Mouse (Mus musculus): ENCODE results near the gene Asb10. TPM values are rescaled to one million over a fixed set of nuclear protein-coding genes. Genes with fewer than 3 reads are reported as not detected.

Asb10 gene
- 0.14 and 0.26 TPM in 2 replicates for polyA plus RNA-seq (2015; fragmentation: Nextera tagmentation; extraction: Ambion mirVana)

- no peak within 1 kb of the TSS for H3K4me3 ChIP-seq
- H3K4me1 ChIP-seq (replicated peaks) = peaks cover 8% of the 10 kb centered on the region; the same call in 1 of the 2 replicates
- H3K27me3 ChIP-seq = no peaks in the 10 kb centered on the region
- H3K9me3 ChIP-seq = no peaks in the 10 kb centered on the region
- no peaks in the 10 kb centered on the region for H3K36me3 ChIP-seq
- no peak for ATAC-seq (ENCODE audit: low FRiP score, low read depth)
- 46% methylated on average over 14 of the region's 14 CpGs for WGBS
- no peak within 1 kb of the TSS for H3K27ac ChIP-seq (replicated peaks)
- H3K4me2 ChIP-seq = no peak within 1 kb of the TSS; the same call in 1 of the 2 replicates
- no peak within 1 kb of the TSS for H3K9ac ChIP-seq
These were observed at the start of gene Asb10 for GRCm38 (mm10) chr5:24540387-24541143. TSS of gene Asb10 (minus strand) at chr5:24540978.

- ATAC-seq (ENCODE audit: low FRiP score, low read depth) = no peak
- Histone ChIP-seq H3K27me3 (no peaks in the 10 kb centered on the region), H3K36me3 (peaks cover 30% of the 10 kb centered on the region), H3K4me1 (replicated peaks) (peaks cover 35% of the 10 kb centered on the region), H3K9ac (no peak overlapping the region), H3K27ac (replicated peaks) (no peak overlapping the region), H3K4me3 (no peak overlapping the region), H3K4me2 (no peak overlapping the region), H3K9me3 (no peaks in the 10 kb centered on the region)
- 90% methylated on average over 20 of the region's 20 CpGs for WGBS
These were observed 49.0 kb upstream of the Asb10 start for GRCm38 (mm10) chr5:24589511-24590500.

- Histone ChIP-seq H3K27ac (replicated peaks) (peak overlapping the region; percentile 79), H3K9ac (peak overlapping the region; percentile 68), H3K4me1 (replicated peaks) (peaks cover 35% of the 10 kb centered on the region), H3K27me3 (no peaks in the 10 kb centered on the region), H3K4me2 (peak overlapping the region; percentile 82), H3K4me3 (peak overlapping the region; percentile 61), H3K36me3 (peaks cover 4% of the 10 kb centered on the region; the same call in 1 of the 2 replicates), H3K9me3 (no peaks in the 10 kb centered on the region)
- WGBS = 27% methylated on average over 4 of the region's 4 CpGs
- ATAC-seq (ENCODE audit: low FRiP score, low read depth) = 0 out of 2 replicates have a peak, but pooled peaks have one; percentile 13
These were observed 46.4 kb upstream of the Asb10 start for GRCm38 (mm10) chr5:24587200-24587577.

GRCm38 (mm10) chr5:24586547-24587199, 45.9 kb upstream of the Asb10 start, which contains the start of gene Chpf2:
TSS of gene Chpf2 (plus strand) at chr5:24586741.
- WGBS = under 1% methylated on average over 43 of the region's 43 CpGs
- Histone ChIP-seq H3K4me2 (peak within 1 kb of the TSS; percentile 82), H3K9ac (peak within 1 kb of the TSS; percentile 68), H3K27ac (replicated peaks) (peak within 1 kb of the TSS; percentile 79), H3K4me3 (peak within 1 kb of the TSS; percentile 61), H3K9me3 (no peaks in the 10 kb centered on the region), H3K27me3 (no peaks in the 10 kb centered on the region), H3K36me3 (0 out of 2 replicates have a peak, but pooled peaks cover 3% of the 10 kb centered on the region), H3K4me1 (replicated peaks) (peaks cover 32% of the 10 kb centered on the region)
- ATAC-seq (ENCODE audit: low FRiP score, low read depth) = peak; percentile 89

GRCm38 (mm10) chr5:24586106-24586505, 45.3 kb upstream of the Asb10 start:
- Histone ChIP-seq H3K27me3 (no peaks in the 10 kb centered on the region), H3K9me3 (no peaks in the 10 kb centered on the region), H3K4me2 (peak overlapping the region; percentile 82), H3K4me3 (peak overlapping the region; percentile 61), H3K4me1 (replicated peaks) (peaks cover 26% of the 10 kb centered on the region), H3K9ac (peak overlapping the region; percentile 52), H3K36me3 (no peaks in the 10 kb centered on the region), H3K27ac (replicated peaks) (peak overlapping the region; percentile 79)
- 11% methylated on average over 8 of the region's 8 CpGs for WGBS
- peak; percentile 50 for ATAC-seq (ENCODE audit: low FRiP score, low read depth)

GRCm38 (mm10) chr5:24578109-24578963, 37.6 kb upstream of the Asb10 start:
- no peaks in the 10 kb centered on the region for H3K27me3 ChIP-seq
- H3K9ac ChIP-seq = no peak overlapping the region
- no peaks in the 10 kb centered on the region for H3K9me3 ChIP-seq
- ATAC-seq (ENCODE audit: low FRiP score, low read depth) = no peak; the same call in 1 of the 2 replicates
- H3K36me3 ChIP-seq = peaks cover 12% of the 10 kb centered on the region
- 69% methylated on average over 6 of the region's 6 CpGs for WGBS
- peaks cover 18% of the 10 kb centered on the region for H3K4me1 ChIP-seq (replicated peaks)
- H3K4me2 ChIP-seq = peak overlapping the region; percentile 86
- peak overlapping the region; percentile 90 for H3K4me3 ChIP-seq
- H3K27ac ChIP-seq (replicated peaks) = peak overlapping the region; percentile 73; the same call in 1 of the 2 replicates

GRCm38 (mm10) chr5:24577183-24577929, 36.6 kb upstream of the Asb10 start, which contains the start of gene Abcf2:
TSS of gene Abcf2 (minus strand) at chr5:24577467.
- H3K27ac ChIP-seq (replicated peaks) = peak within 1 kb of the TSS; percentile 81
- H3K9me3 ChIP-seq = no peaks in the 10 kb centered on the region
- peak; percentile 96 for ATAC-seq (ENCODE audit: low FRiP score, low read depth)
- H3K9ac ChIP-seq = peak within 1 kb of the TSS; percentile 65
- H3K4me3 ChIP-seq = peak within 1 kb of the TSS; percentile 90
- WGBS = under 1% methylated on average over 48 of the region's 48 CpGs
- H3K27me3 ChIP-seq = no peaks in the 10 kb centered on the region
- H3K36me3 ChIP-seq = peaks cover 21% of the 10 kb centered on the region
- peaks cover 18% of the 10 kb centered on the region for H3K4me1 ChIP-seq (replicated peaks)
- H3K4me2 ChIP-seq = peak within 1 kb of the TSS; percentile 86

- no peak; the same call in 1 of the 2 replicates for ATAC-seq (ENCODE audit: low FRiP score, low read depth)
- peak overlapping the region; percentile 90 for H3K4me3 ChIP-seq
- under 1% methylated on average over 32 of the region's 32 CpGs for WGBS
- peaks cover 26% of the 10 kb centered on the region for H3K36me3 ChIP-seq
- H3K4me1 ChIP-seq (replicated peaks) = peaks cover 18% of the 10 kb centered on the region
- H3K9ac ChIP-seq = peak overlapping the region; percentile 65
- no peaks in the 10 kb centered on the region for H3K27me3 ChIP-seq
- H3K4me2 ChIP-seq = peak overlapping the region; percentile 86
- H3K9me3 ChIP-seq = no peaks in the 10 kb centered on the region
- peak overlapping the region; percentile 81 for H3K27ac ChIP-seq (replicated peaks)
These were observed 36.0 kb upstream of the Asb10 start for GRCm38 (mm10) chr5:24576801-24577182.

- H3K27me3 ChIP-seq = no peaks in the 10 kb centered on the region
- H3K9ac ChIP-seq = no peak overlapping the region
- 0 out of 2 replicates have a peak overlapping the region, but pooled peaks have one; percentile 90 for H3K4me3 ChIP-seq
- peak overlapping the region; percentile 86 for H3K4me2 ChIP-seq
- 77% methylated on average over 1 of the region's 1 CpGs for WGBS
- H3K36me3 ChIP-seq = peaks cover 34% of the 10 kb centered on the region
- no peak for ATAC-seq (ENCODE audit: low FRiP score, low read depth)
- peaks cover 18% of the 10 kb centered on the region for H3K4me1 ChIP-seq (replicated peaks)
- H3K9me3 ChIP-seq = no peaks in the 10 kb centered on the region
- no peak overlapping the region for H3K27ac ChIP-seq (replicated peaks)
These were observed 35.2 kb upstream of the Asb10 start for GRCm38 (mm10) chr5:24575948-24576347.

- Histone ChIP-seq H3K4me1 (replicated peaks) (peaks cover 4% of the 10 kb centered on the region), H3K27ac (replicated peaks) (no peak within 1 kb of the TSS), H3K4me2 (no peak within 1 kb of the TSS), H3K27me3 (no peaks in the 10 kb centered on the region), H3K36me3 (no peaks in the 10 kb centered on the region), H3K9ac (no peak within 1 kb of the TSS), H3K4me3 (no peak within 1 kb of the TSS), H3K9me3 (no peaks in the 10 kb centered on the region)
- WGBS = 81% methylated on average over 2 of the region's 2 CpGs
- ATAC-seq (ENCODE audit: low FRiP score, low read depth) = no peak
These were observed 15.9 kb upstream of the Asb10 start, which contains the start of gene 4931409K22Rik for GRCm38 (mm10) chr5:24556709-24557108. TSS of gene 4931409K22Rik (minus strand) at chr5:24556809.
